Mouse (Mus musculus) urinary bladder, adult 2 months (tissue): ENCODE measurements at regions not wholly inside any gene's neighbourhood (a gene's known extent, or its start where the extent isn't known, plus 50 kb on each side); places are given as distances from the start of the nearest gene placed in this dataset.
A peak's percentile ranks its signal among the peaks of the same experiment; 100 is the strongest.

Experiments used
- DNase-seq: peaks from one replicate; pipeline ENCODE4 v3.0.0; 2022; ENCODE audit warnings: low spot score

DNA sequence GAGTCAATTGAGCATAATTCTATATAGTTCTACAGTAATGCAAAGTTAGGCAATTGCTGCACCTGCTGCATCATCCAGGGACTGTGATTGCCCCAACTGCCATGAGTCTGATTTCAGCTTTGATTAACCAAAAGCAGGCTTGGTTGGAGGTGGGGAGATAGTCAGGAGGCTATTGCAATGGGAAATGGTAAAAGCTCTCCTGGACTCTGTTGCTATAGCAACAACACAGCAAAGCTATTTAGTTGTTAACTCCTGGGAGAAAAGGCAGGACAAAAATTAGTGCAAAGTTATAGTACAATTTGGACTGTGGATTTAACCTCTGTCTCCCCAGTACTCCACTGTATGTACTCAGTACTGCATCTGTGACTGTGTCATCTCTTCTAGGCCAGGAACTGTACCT lies 51.7 kb upstream of the Rasgrf1 start:
- no peak for DNase-seq

DNA sequence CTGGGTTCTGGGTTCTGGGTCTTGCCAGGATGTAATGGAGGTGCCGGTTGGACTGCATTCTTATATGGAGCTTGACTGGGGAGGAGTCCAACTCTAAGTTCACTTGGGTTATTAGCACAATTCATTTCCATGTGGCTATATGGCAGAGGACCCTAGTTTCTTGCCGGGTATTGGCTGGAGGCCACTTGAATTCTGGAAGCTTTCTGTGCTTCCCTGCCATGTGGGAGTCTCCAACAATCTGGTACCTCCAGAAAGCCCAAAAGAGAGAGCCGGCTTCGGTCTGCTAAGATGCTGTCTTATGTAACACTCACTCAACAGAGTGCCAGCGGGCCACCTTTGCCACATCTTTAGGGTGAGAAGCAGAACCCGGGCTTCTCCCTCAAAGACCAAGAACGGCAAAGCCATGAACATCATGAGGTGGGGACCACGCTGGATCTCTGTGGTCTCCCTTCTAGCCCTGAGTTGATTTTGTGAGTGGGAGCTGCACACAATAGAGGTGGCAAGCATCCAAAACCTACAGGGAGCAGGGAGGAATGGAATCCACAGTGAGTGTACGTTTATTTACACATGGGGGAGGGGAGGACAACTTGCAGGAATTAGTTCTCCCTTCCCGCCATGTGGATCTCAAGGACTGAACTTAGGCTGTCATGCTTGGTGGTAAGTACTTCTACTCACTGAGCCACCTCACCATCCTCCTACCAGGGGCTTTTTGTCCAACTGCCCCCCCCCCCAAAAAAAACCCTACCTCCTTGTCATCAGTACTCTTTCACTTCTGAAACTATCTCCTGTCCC lies 59.0 kb upstream of the Rasgrf1 start:
- no peak for DNase-seq

DNA sequence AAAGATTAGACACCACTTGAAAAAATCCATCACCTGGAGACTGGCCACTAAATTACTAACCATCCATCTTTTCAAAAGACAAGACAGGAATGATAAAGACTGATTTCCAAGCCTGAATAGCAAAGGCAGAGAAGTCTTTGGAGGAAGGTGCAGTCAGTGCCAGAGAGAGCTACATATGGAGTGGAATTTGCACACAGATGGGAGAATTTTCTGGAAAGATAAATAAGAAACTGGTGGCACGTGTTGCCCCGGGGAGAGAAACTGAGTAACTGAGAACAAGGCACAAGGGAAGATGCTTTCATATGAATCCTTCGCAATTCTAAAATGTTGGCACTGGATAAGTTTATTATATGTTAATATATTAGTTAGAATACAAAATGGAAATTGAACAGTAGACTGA lies 59.8 kb upstream of the Rasgrf1 start:
- DNase-seq, result no peak

DNA sequence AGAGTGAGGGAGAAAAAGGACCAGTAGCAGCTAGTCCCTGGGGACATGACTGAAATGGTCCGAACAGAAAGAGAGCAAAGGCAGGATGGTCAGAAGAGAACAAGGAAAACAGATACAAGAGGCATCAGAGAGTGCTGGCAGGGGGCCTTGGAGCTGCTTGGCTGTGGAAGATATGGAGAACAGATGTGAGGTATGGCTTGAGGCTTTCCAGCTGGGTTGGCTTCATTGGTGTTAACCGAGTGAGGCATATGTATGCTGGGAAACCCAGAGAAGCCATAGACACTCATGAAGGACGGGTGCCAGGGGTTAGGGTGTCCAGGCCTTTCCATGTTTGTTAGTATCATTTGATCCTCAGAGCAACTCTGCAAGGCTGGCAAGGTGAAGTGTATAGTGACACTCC lies 61.1 kb upstream of the Rasgrf1 start:
- DNase-seq, result no peak

DNA sequence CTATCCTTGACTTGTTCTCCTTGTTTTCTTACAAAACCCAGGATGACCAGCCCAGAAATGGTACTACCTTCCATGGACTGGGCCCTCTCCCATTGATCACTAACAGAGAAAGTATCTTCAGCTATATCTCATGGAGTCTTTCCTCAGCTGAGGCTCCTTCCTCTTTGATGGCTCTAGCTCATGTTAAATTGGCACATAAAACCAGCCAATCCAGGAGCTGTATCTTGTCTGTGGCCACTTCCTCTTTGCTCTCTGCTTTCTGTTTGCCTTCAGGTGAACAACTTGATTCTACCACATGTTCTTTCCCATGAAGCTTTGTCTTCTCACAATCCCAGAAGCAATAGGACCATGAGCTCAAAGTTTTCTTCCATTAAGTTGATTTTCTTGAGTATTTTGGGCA lies 62.7 kb upstream of the Rasgrf1 start:
- DNase-seq, result no peak

DNA sequence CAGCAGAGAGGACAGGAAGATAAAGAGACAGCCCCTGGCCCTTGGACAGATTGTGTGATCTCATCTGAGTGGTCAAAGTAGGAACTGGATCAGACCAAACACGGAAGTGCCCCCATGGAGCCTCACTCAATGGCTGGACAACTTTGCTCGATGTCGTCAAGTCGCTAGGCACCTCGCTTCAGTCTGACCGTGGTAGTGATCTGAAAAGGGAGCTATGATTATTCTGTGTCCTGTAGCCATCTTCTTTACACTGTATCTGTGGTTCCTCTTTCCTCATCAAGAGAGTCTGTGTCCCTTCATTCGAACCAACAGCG lies 67.0 kb upstream of the Rasgrf1 start:
- no peak for DNase-seq

DNA sequence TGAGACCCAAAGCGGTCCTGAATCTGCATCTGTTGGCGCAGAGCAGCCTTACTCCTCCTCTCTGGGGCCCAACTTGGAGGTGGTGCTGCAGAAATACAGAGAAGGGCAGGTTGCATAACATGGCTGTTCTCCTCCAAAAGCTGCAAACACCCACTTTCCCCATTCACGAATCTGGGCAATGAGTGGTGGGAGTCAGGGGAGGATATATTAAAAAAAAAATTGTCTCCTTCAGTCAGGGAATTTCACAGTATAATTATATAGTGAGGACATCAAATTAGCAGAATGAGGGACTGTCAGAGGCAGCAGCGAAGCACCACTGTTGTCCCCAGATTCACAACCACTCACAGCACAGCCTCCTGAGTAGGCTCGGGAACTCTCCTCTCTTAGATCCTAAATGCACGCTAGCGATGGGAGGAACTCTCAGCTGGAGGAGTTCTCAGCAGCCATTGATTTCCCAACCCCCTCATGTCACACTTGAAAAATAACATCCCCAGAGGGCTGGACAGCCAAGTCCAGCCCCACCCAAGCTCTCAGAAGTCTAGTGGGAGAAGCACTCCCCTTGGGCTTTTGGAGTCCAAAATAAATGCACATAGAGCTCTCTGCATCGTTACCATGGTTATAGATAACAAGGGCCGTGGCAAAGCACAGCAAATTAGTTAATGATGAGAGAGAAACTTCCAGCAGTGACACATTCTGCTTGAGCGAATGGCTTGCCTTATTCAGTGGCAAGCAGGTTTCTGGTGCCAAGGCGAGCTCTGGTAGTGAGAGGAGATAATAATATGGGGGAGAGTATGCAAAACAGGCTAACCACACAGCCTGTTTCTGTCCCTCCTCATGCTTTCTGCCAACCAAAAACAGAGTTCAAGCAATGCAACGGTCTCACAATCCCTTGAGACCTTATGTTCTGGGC lies 67.6 kb upstream of the Rasgrf1 start:
- no peak for DNase-seq

DNA sequence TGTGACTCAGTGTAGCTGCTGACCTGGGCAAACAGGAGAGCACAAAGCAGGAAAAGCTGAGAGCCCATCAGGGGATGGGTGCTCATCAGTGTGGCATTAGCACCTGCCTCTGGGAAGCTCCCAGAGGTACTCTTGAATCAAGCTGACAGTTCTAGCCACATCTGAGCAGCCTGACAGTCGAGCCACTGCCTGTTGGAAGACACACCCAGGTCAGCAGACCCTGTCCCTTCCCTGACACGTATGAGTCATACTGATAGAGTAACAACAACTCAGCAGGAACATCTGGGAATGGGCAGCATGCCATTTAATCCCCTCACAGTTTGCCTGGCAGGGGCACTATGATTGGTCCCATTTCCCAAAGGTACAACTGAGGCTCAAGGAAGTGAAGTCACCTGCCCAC lies 68.3 kb upstream of the Rasgrf1 start:
- no peak for DNase-seq

DNA sequence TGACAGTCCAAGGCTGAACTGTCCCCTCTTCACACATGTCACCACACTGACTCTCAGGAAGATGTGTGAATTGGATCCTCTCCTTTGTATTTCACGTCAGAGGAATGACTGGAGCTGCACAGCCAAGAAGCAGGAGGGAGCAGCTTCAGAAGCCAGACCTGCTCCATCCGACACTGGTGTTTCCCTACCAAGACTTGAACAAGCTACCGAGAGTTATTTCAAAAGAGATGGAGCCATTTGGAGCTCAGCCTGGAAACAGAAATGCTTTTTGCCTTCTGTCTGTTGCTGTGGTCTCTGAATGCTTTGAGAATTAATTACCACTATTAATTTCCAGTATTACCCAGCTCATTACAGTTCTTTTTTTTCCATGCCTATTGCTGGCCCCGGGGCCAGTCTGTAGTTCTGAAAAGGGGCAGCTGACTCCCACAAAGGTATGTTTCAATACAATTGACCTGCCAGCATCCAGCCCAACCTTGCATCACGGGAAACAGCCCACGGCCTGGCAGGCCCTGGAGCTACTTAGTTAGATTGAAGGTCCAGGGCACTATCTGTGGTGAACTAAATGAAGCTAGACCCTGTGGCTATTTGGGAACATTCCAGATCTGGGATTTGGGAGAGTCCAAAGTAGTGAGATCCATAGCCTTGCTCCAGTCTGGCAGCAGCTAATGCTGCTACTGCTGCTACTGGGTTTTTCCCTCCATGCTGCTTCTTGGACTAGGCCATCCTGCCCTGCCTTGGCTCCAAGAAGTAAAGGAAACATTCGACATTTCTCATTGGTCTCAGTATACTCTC lies 73.1 kb upstream of the Rasgrf1 start:
- no peak for DNase-seq

DNA sequence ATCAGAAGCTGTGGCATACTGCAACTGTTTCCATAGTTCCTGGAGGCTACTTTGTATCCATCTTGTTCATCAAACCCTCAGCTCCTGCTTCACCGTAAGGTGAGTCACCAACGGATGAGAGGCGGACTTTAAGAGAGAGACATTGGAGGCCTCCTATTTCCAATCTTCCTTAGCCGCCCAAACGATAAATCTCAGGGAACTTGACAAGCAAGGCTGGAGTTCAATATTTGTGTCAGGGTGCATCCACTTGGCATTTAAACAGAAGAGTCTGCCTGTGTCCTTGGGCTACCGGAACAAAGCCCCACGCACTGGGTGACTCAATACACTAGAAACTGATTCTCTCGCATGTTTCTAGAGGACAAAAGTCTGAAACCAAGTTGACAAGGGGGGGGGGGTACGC lies 76.1 kb upstream of the Rasgrf1 start:
- no peak for DNase-seq

DNA sequence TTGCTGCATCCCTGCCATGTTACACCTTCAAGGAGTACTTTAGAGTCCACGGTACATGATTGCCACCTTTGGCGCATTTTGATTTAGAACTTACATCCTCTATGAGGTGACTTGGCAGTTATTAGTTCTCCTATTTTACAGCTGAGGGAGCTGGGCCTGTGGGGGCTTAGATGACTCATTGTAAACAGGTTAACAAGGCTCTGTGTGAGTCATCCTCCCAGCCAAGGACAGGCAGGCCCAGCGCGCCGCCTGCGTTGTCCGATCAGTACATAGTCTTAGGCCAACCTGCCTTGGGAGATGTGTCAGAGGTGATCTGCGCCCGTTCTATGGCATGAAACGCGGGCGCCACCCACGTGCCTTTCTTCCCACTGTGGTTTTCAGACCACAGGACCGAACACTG lies 77.9 kb upstream of the Rasgrf1 start:
- no peak for DNase-seq

DNA sequence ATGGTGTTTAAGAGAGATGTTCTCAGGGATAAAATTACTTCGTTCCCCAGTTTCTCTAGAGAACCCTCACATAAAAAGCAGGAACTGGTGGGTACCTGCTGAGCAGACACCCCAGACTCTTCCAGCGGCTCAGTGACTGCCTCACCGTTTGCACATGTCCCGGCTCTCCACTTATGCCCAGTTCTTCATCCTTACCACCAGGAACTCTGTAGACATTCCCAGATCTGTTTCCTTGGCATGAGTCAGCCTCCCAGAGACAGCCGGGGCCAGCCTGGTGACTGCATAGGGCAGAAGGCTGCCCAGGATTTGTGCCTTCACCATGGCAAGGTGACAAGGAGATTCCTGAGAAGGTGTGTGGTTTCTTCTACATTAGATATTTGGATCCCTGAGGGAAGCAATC lies 81.6 kb upstream of the Rasgrf1 start:
- DNase-seq, result no peak

DNA sequence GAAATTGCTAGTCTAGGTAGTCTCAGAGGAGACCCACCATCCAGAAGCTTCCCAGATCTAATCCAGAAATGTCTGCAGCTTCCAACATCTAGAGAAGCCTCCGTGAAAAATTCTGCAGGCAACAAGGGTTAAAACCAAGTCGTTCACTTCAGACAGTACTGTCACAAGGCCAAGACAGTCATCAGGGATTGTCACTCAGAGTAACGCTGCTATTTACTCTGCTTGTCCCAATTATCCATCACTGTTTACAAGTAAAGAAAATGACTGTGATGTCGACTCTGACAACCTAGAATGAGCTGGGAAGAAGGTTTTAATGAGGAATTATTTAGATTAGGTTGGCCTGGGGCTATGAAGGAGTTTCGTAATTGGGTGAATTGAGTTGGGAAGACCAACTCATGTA lies 82.1 kb upstream of the Rasgrf1 start:
- DNase-seq, result no peak

DNA sequence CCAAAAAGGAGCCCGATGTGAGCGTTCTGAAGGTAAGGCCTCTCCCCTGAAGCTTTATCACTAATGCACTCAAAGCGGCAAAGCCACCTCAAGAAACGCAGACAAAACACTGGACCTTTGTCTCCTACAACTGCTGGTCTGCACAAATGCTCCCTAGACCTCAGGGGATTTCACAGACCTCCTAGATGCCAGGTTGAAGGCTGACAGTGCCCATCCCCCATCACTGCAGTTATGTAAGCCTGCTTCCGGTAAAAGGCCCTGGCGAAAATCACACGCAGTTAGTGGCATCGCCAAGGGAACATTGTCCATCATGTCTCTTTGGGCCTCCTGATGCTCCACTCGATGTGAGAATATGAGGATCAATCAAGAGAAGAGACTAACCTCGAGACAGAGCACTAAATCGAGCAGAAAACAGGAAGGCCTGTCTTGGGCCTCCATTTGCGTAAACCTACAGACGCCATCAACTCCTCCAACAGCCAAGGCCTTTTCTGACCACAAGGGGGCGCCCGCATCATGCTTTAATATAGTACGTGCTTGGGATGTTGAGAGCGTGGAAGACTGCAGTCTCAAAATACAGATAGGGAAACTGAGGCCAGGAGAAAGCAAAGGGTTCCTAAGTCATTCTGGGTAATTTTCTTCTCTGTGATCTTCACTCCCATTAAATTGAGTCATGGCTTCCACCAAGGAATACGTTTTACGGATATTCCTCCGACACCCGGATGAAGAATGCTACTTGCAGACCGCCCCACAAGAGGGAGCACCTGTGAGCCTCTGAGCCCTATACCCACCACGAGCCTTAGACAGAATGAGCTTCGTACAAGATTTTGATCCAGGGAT lies 82.8 kb upstream of the Rasgrf1 start:
- peak; percentile 77 for DNase-seq

DNA sequence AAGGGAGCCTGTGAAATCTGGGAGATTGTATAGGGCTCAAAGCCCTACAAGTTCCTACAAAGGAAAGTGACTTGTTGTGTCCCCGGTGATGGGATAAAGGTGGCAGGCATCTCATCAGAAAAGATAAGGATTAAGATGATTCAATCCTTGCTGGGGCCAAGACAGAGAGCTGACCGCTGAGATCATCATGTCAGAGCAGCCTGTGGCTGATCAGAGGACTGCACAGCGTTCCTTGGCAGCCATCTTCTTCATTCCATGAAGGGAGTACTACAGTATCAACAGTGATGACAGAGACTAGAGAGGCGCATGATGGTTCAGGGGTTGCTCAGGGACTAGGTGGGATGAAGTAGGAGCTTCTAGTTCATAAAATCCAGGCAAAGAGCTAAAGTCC lies 83.6 kb upstream of the Ankrd34c start:
- no peak for DNase-seq

DNA sequence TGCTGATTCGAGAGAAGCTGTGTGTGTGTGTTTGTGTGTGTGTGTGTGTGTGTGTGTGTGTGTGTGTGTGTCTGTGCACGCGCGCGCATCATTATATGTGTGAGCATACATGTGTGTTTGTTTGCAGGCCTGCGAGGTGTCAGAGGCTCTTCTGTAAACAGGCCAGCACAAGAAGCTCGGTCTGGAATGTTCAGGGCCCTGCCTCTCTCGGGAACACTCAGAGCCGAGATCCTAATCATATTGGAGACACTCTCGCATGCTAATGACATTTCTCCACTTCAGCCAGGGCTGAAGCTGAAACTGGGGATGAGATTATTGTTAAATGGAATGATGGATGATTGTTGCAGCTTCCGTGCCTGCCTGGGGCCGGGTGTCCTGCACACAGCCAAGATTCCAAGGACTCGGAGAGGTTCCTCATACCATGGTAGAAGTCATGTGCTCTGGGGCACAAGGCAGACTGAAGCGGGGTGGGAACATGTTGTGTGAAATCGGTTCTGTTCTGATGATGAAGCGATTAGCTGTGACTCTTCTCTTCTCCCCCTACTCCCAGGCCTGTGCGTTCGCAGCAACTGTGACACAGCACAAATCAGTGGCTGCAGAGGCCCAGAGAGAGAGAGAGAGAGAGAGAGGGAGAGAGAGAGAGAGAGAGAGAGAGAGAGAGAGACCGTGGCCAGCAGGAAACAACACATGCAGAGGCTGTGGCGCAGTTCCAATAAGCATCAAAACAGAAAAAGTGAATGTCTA lies 83.0 kb upstream of the Ankrd34c start:
- no peak for DNase-seq

DNA sequence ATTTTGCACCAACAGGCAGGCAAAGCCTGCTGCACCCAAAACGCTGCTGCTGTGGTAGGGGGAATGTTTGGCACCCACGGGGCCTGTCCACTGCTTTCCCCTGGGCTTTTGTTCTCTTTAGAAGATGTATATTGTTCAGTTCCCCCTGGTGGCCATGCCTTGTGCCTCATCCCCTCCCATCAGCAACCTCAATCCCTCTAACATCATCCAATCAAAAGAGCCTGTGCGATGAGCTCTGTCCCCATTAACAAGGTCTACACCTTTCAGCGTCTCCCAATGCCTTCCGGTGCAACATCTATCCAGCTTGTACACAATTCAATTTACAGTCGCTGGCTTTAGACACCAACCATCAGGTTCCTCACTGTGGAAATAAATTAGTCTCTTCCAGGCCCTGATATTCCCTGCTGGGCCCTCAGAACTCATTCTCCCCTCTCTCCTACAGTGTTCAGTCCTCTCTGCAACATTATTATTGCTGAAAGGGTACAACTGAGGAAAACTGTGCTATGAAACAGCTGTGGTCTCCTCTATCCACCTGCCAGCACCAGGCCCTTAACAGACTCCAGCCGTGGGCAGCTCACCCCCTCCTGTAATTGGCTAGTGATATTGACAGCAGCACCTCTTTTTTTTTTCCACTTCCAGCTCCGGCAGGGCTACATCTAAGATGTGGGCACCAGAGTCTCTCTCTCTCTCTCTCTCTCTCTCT lies 75.5 kb upstream of the Ankrd34c start:
- no peak for DNase-seq

DNA sequence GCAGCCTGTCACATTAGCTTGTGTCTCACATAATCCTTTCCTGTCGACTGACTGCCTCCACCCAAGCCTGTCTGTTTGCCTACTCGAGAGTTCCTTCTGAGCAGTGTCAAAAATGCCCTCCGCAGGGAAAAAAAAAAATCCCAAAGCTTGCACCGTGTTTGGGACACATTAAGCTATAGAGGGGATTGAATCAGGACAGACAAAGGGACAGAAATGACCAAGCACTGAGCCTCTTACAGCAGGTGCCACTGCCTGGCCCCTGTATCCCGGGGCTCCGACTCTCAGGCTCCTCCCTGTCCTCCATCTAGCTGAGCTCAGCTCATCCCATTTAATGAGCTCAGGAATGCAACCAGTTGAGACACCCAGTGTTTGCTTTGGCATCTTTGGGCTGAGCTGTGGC lies 69.1 kb upstream of the Ankrd34c start:
- no peak for DNase-seq

DNA sequence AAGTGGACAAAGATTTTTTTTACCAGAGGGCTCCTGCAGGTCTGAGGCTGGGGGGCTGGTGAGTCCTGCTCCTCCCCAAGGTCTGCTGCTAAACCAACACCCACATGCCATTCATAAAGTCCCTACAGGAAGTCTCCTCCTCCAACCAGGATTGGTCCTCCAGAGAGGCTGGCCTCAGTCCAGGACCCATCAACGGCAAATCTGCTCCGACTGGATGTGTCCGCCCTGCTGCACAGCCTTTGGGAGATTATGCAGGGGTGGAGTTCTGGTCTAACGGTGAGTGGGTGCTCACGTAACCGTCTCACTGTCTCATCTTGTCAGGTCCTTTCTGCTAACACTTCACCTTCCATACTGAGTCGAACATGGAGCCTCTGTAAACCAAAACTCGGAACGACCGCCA lies 64.4 kb upstream of the Ankrd34c start:
- no peak for DNase-seq

DNA sequence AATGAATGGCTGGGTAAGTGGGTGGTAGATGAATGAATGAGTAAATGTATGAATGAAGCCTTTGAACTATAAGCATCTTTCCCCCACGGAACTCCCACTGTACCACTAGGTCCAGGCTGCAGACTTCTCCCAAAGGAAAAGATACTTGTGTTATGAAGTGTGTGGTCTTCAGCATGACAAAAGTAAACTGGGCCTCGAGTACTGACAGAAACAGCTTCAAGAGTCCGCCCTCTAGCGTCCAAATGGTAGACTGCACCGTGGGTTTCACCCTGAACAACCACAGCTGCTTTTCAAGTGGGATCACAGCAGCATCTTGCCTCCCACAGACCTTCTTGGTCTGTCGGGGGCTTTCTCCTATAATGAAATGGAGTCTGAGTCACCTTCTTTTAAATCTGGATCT lies 54.7 kb upstream of the Ankrd34c start:
- DNase-seq, result peak; percentile 31
